Mouse (Mus musculus): ENCODE data around the gene Shc2. TPM values are rescaled to one million over a fixed set of nuclear protein-coding genes. Genes with fewer than 3 reads are reported as not detected.
A peak's percentile ranks its signal among the peaks of the same experiment; 100 is the strongest.

The Shc2 gene
- total and polyA plus RNA-seq, 3 experiments = not detected

DNA sequence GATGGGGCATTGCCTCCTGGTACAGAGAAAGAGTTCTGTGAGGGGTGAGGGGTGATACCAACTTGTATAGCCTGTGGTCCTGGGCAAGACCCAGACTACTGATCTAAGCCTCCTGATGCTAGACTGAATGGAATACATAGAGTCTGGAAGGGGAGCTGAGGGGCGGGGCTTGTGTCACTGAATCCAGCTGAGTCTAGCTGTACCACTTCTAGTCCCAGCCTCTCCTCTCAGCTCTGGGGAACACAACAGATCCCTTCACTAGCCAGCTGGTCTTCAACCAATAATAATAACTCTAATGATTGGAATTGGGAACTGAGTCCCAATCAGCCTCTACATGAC, 23.4 kb downstream of the Shc2 start:
- TF ChIP-seq ETS1 (IDR thresholded peaks at IDR 0.05; ENCODE audit: low read depth, low read length) (no peak), CHD2 (IDR thresholded peaks at IDR 0.05; ENCODE audit: low read length) (no peak), MYC (IDR thresholded peaks at IDR 0.05; ENCODE audit: low read depth, low read length) (no peak), USF1 (IDR thresholded peaks at IDR 0.05; ENCODE audit: low read depth, low read length) (no peak), MEF2A (IDR thresholded peaks at IDR 0.05; ENCODE audit: extremely low read depth, insufficient replicate concordance, low read depth, low read length, poor library complexity, severe bottlenecking) (no peak), KAT2A (conservative IDR thresholded peaks at IDR 0.05; ENCODE audit: low read depth, low read length) (no peak), MXI1 (IDR thresholded peaks at IDR 0.05; ENCODE audit: low read depth, low read length) (no peak), EP300 (IDR thresholded peaks at IDR 0.05; ENCODE audit: low read depth in 1 of 2, low read length in 2 of 2) (no peak), POLR2AphosphoS5 (IDR thresholded peaks at IDR 0.05; ENCODE audit: borderline replicate concordance, low read depth, low read length) (no peak), USF2 (IDR thresholded peaks at IDR 0.05; ENCODE audit: borderline replicate concordance in 1 of 2, insufficient read depth in 1 of 2, low read depth in 1 of 2, low read length in 2 of 2) (no peak), SIN3A (IDR thresholded peaks at IDR 0.05; ENCODE audit: low read length) (no peak), RCOR1 (IDR thresholded peaks at IDR 0.05; ENCODE audit: low read depth, low read length) (no peak), CTCF (IDR thresholded peaks at IDR 0.05 in 2 of 3, conservative IDR thresholded peaks at IDR 0.05 in 1 of 3; ENCODE audit: control insufficient read depth in 1 of 3, insufficient read depth in 1 of 3, low read depth in 2 of 3, low read length in 3 of 3, poor library complexity in 1 of 3, severe bottlenecking in 1 of 3) (no peak), MAZ (IDR thresholded peaks at IDR 0.05; ENCODE audit: low read depth, low read length) (no peak)
- Histone ChIP-seq H3K79me2 (ENCODE audit: control insufficient read depth, insufficient read depth, low read length, poor library complexity) (no peaks in the 10 kb centered on the region), H3K4me1 (ENCODE audit: control insufficient read depth in 1 of 2, insufficient read depth in 2 of 2, low read length in 2 of 2) (no peaks in the 10 kb centered on the region), H3K27ac (ENCODE audit: control insufficient read depth, low read depth, low read length) (no peak overlapping the region), H3K27me3 (ENCODE audit: control insufficient read depth in 1 of 2, insufficient read depth in 2 of 2, low read length in 2 of 2) (no peaks in the 10 kb centered on the region), H3K9ac (ENCODE audit: control insufficient read depth, low read depth, low read length, poor library complexity, severe bottlenecking) (no peak overlapping the region), H3K4me3 (ENCODE audit: control insufficient read depth in 1 of 2, insufficient read depth in 1 of 2, low read depth in 2 of 2, low read length in 2 of 2) (no peak overlapping the region), H3K36me3 (ENCODE audit: control insufficient read depth in 1 of 2, insufficient read depth in 2 of 2, low read length in 2 of 2) (no peaks in the 10 kb centered on the region), H3K9me3 (replicated peaks; ENCODE audit: insufficient read depth, low read length) (no peaks in the 10 kb centered on the region)
- DNase-seq (ENCODE audit: low read depth, low spot score) = no peak

DNA sequence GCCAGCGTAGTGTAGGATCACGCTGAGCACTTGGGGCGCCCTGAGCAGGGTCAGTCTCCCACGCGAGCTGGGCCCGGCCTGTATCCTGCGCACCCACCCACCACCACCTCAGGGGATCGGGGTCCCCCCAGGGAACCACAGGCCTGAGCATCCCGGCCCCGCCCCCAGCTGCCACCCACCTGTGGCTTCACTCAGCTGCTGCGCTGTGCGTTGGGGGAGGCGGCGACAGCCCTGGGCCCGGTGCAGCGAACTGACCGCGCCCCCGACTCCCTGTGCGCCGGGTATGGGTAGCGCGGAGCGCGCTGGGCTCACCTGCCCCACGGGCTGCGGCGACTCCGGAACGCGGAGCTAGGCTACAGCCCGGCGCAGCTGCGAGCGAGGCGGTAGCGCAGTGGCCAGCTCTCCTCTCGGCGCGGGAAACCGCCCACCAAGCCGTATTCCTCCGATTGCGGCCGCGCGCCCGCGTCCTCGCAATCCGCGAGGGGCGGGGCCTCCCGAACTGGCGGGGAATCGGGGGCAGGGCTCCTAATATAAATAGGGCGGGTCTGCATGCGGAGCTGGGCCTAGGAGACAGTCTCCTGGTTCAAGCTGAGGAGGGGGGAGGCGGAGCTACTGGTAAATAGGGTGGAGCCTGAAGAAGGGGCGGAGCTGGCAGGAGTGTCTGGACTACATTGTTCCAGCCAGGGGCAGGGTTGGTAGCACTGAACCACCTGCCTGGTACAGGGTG, 24.0 kb downstream of the Shc2 start, which contains the start of gene C2cd4c:
C2cd4c (minus strand) TSS at position 448 of the 727 bp plus-strand sequence.
- TF ChIP-seq ZC3H11A (IDR thresholded peaks at IDR 0.05; ENCODE audit: low read depth, low read length) = no peak
- TF ChIP-seq GABPA (IDR thresholded peaks at IDR 0.05; ENCODE audit: low read depth, low read length) = no peak
- no peak for TF ChIP-seq NRF1 (IDR thresholded peaks at IDR 0.05; ENCODE audit: insufficient read depth, low read depth, low read length, poor library complexity, severe bottlenecking)
- no peak for TF ChIP-seq HCFC1 (IDR thresholded peaks at IDR 0.05; ENCODE audit: low read depth, low read length)
- H3K36me3 ChIP-seq (ENCODE audit: control insufficient read depth in 1 of 2, insufficient read depth in 2 of 2, low read length in 2 of 2) = no peaks in the 10 kb centered on the region
- no peaks in the 10 kb centered on the region for H3K9me3 ChIP-seq (replicated peaks; ENCODE audit: insufficient read depth, low read length)
- no peaks in the 10 kb centered on the region for H3K79me2 ChIP-seq (ENCODE audit: control insufficient read depth, insufficient read depth, low read length, poor library complexity)
- no peak within 1 kb of the TSS for H3K4me3 ChIP-seq (ENCODE audit: control insufficient read depth in 1 of 2, insufficient read depth in 1 of 2, low read depth in 2 of 2, low read length in 2 of 2)
- H3K27me3 ChIP-seq (ENCODE audit: control insufficient read depth in 1 of 2, insufficient read depth in 2 of 2, low read length in 2 of 2) = peaks cover 0 to 1% of the 10 kb centered on the region in 2 experiments; a peak in 1 of 4 replicates
- H3K9ac ChIP-seq (ENCODE audit: control insufficient read depth, low read depth, low read length, poor library complexity, severe bottlenecking) = no peak within 1 kb of the TSS
- peak; percentile 61 for DNase-seq (ENCODE audit: low read depth, low spot score)
- no peak within 1 kb of the TSS for H3K27ac ChIP-seq (ENCODE audit: control insufficient read depth, low read depth, low read length)
- no peaks in the 10 kb centered on the region for H3K4me1 ChIP-seq (ENCODE audit: control insufficient read depth in 1 of 2, insufficient read depth in 2 of 2, low read length in 2 of 2)
